Mouse (Mus musculus): ENCODE results near the gene Slco3a1. TPM values are rescaled to one million over a fixed set of nuclear protein-coding genes. Genes with fewer than 3 reads are reported as not detected.

Slco3a1 gene
- polyA plus RNA-seq, 1 experiment from 2014 or later: 8.1 TPM

DNA sequence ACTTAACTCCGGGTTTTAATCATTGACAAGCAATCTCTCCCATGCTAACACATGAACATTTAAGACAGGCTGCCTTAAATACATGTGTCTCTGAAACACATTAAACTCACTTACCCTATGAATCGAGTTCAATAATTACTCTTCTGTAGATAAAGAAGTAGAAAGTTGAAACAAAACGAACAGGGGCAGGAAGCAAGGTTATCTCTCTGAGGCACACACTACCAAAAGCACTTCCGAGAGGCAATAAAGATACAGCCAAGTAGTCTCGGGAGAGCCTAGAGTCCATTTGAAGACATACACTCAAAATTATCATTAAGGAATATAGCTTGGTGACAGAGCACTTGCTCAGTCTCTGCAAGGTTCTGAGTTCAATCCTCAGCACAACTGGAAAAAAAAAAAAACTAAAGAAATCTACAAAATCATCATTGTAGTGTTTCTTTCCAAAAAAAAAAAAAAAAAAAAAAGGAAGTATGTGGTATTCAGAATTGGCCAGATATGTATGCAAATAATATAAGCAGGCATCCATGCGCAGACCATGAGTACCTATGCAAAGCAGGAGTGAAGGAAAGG lies 5.5 kb downstream of the Slco3a1 start:
- Histone ChIP-seq H3K9ac (no peak overlapping the region), H3K9me3 (no peaks in the 10 kb centered on the region), H3K27ac (no peak overlapping the region), H3K4me2 (replicated peaks) (no peak overlapping the region), H3K4me1 (replicated peaks) (peaks cover 3% of the 10 kb centered on the region), H3K4me3 (replicated peaks) (no peak overlapping the region), H3K27me3 (replicated peaks) (peaks cover 16% of the 10 kb centered on the region), H3K36me3 (no peaks in the 10 kb centered on the region)
- peak; percentile 42; the same call in 1 of the 2 replicates for ATAC-seq
- 42% methylated on average over 6 of the region's 6 CpGs for WGBS

DNA sequence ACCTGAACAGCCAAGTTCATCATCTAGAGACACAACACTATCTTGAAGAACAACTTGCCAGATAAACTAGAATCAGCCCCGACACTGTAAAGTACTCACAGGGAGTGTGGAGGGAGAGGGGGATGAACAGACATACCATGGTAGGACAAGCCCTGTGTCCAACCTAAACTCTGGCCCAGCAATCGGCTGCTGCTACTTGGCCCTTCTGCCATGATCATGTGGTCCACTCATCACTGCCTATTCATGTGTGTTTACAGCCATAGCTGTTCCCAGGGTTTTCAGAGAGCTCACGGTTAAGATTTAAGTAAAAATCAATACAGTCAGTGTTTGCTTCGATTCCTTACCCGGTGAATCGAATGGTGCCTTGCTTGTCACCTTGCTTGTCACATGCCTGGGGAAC lies 7.9 kb downstream of the Slco3a1 start:
- H3K27me3 ChIP-seq (replicated peaks): no peaks in the 10 kb centered on the region

GRCm38 (mm10) chr7:74545498-74545990 lies 9.0 kb downstream of the Slco3a1 start:
- H3K27me3 ChIP-seq (replicated peaks): no peaks in the 10 kb centered on the region
- no peaks in the 10 kb centered on the region for H3K36me3 ChIP-seq
- ATAC-seq: no peak
- no peak overlapping the region for H3K4me2 ChIP-seq (replicated peaks)
- H3K4me1 ChIP-seq (replicated peaks): peaks cover 3% of the 10 kb centered on the region
- no peak overlapping the region for H3K27ac ChIP-seq
- WGBS: 77% methylated on average over 6 of the region's 6 CpGs
- H3K9me3 ChIP-seq: no peaks in the 10 kb centered on the region
- H3K9ac ChIP-seq: no peak overlapping the region
- H3K4me3 ChIP-seq (replicated peaks): no peak overlapping the region

More for the DNA sequence above, 7.9 kb downstream of the Slco3a1 start:
- no peak for ATAC-seq
- no peaks in the 10 kb centered on the region for H3K9me3 ChIP-seq
- no peaks in the 10 kb centered on the region for H3K36me3 ChIP-seq
- no peak overlapping the region for H3K4me2 ChIP-seq (replicated peaks)
- H3K4me3 ChIP-seq (replicated peaks): no peak overlapping the region
- no peak overlapping the region for H3K27ac ChIP-seq
- no peak overlapping the region for H3K9ac ChIP-seq
- peaks cover 3% of the 10 kb centered on the region for H3K4me1 ChIP-seq (replicated peaks)
- WGBS: 73% methylated on average over 6 of the region's 6 CpGs

GRCm38 (mm10) chr7:74544306-74544705 lies 10.3 kb downstream of the Slco3a1 start:
- Histone ChIP-seq H3K4me1 (replicated peaks) (no peaks in the 10 kb centered on the region), H3K9ac (no peak overlapping the region), H3K36me3 (no peaks in the 10 kb centered on the region), H3K27ac (no peak overlapping the region), H3K9me3 (no peaks in the 10 kb centered on the region), H3K27me3 (replicated peaks) (no peaks in the 10 kb centered on the region), H3K4me2 (replicated peaks) (no peak overlapping the region), H3K4me3 (replicated peaks) (no peak overlapping the region)
- 83% methylated on average over 7 of the region's 7 CpGs for WGBS
- no peak for ATAC-seq

- H3K4me2 ChIP-seq (replicated peaks): no peak overlapping the region
- no peak for ATAC-seq
- H3K4me1 ChIP-seq (replicated peaks): no peaks in the 10 kb centered on the region
- no peak overlapping the region for H3K9ac ChIP-seq
- 71% methylated on average over 4 of the region's 4 CpGs for WGBS
- no peak overlapping the region for H3K4me3 ChIP-seq (replicated peaks)
- no peaks in the 10 kb centered on the region for H3K27me3 ChIP-seq (replicated peaks)
- H3K36me3 ChIP-seq: no peaks in the 10 kb centered on the region
- no peak overlapping the region for H3K27ac ChIP-seq
- H3K9me3 ChIP-seq: no peaks in the 10 kb centered on the region
These were observed 12.6 kb downstream of the Slco3a1 start for GRCm38 (mm10) chr7:74541958-74542357.

DNA sequence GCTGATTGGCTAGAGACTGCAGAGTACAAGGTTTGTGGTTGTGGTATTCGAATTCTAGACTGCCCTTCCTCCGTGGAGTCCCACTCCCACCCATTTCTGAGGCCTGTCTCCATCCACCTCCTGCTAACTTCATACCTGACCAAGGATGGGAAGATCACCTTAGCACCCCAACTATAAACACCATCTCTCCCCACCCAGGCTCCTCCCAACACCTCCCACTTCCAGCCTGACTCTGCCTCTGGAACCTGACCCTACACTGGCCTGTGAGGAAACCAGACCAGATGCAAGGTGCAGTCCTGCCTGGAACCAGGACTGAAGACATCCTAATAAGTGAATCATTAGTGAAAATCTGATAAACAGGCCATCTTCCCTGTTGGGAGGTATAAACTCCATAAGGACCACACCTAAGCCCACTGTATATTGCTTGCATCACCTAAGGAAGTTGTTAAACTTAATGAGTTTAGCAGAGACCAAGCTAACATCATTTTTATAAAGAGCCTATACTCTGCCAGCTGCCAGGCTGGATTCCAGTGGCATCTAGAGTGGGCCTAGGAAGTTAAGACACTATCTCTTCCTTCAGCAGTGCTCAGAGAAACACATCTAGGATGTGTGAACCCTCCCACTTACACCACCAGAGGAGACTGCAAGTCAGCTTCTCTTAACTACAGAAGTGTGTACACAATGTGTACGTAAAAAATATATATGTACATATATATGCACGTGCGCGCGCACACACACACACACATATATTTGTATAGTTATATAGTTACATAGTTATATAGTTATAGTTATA lies 13.5 kb downstream of the Slco3a1 start:
- no peak for ATAC-seq
- Histone ChIP-seq H3K36me3 (no peaks in the 10 kb centered on the region), H3K4me2 (replicated peaks) (no peak overlapping the region), H3K4me3 (replicated peaks) (no peak overlapping the region), H3K9ac (no peak overlapping the region), H3K9me3 (no peaks in the 10 kb centered on the region), H3K27me3 (replicated peaks) (no peaks in the 10 kb centered on the region), H3K27ac (no peak overlapping the region), H3K4me1 (replicated peaks) (no peaks in the 10 kb centered on the region)
- WGBS: 95% methylated on average over 7 of the region's 7 CpGs

GRCm38 (mm10) chr7:74536186-74536585 lies 18.4 kb downstream of the Slco3a1 start:
- no peak for ATAC-seq
- WGBS: 83% methylated on average over 4 of the region's 4 CpGs
- Histone ChIP-seq H3K27me3 (replicated peaks) (no peaks in the 10 kb centered on the region), H3K9ac (no peak overlapping the region), H3K9me3 (no peaks in the 10 kb centered on the region), H3K4me2 (replicated peaks) (no peak overlapping the region), H3K36me3 (no peaks in the 10 kb centered on the region), H3K27ac (no peak overlapping the region), H3K4me1 (replicated peaks) (no peaks in the 10 kb centered on the region), H3K4me3 (replicated peaks) (no peak overlapping the region)

DNA sequence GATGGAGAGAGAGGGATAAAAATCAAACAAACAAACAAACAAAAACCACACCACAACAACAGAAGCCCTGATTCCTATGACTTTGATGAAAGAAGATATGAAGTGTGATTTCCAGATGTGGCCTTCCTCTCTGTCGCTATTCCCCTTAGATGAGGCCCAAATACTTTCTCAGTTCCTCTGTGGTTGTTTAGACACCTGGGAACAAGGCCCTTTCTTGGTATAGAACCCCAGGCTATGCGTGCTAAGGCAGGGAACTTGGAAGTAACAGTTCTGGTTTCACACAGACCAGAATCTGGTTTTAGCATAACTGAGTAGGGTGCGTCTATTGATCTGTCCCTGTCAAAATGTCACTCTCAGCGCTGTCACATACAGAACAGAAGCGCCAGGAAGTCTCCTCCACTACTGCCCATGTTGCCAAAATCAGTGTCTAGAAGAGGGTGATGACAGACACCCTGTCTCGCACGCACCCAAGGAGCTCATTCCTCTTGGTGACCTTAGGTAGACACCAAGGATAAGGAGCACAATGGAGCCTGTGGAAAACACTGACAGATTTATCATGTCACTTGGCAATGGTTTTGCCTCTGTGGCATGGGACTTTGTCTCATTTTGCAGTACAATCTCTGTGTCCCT lies 23.0 kb downstream of the Slco3a1 start:
- WGBS: 89% methylated on average over 7 of the region's 7 CpGs
- Histone ChIP-seq H3K4me1 (replicated peaks) (no peaks in the 10 kb centered on the region), H3K9me3 (no peaks in the 10 kb centered on the region), H3K4me2 (replicated peaks) (no peak overlapping the region), H3K9ac (no peak overlapping the region), H3K36me3 (no peaks in the 10 kb centered on the region), H3K27me3 (replicated peaks) (no peaks in the 10 kb centered on the region), H3K27ac (no peak overlapping the region), H3K4me3 (replicated peaks) (no peak overlapping the region)
- ATAC-seq: no peak

GRCm38 (mm10) chr7:74529877-74530276 lies 24.7 kb downstream of the Slco3a1 start:
- no peak for ATAC-seq
- 73% methylated on average over 2 of the region's 2 CpGs for WGBS
- H3K4me2 ChIP-seq (replicated peaks): no peak overlapping the region

GRCm38 (mm10) chr7:74529183-74529757 lies 25.3 kb downstream of the Slco3a1 start:
- WGBS: 51% methylated on average over 4 of the region's 4 CpGs
- no peak overlapping the region for H3K9ac ChIP-seq
- no peak overlapping the region for H3K4me3 ChIP-seq (replicated peaks)
- no peaks in the 10 kb centered on the region for H3K36me3 ChIP-seq
- no peak overlapping the region for H3K4me2 ChIP-seq (replicated peaks)
- H3K4me1 ChIP-seq (replicated peaks): no peaks in the 10 kb centered on the region
- H3K27me3 ChIP-seq (replicated peaks): no peaks in the 10 kb centered on the region
- no peak overlapping the region for H3K27ac ChIP-seq
- H3K9me3 ChIP-seq: no peaks in the 10 kb centered on the region
- no peak for ATAC-seq

More at GRCm38 (mm10) chr7:74529877-74530276, 24.7 kb downstream of the Slco3a1 start:
- H3K4me1 ChIP-seq (replicated peaks): no peaks in the 10 kb centered on the region
- no peaks in the 10 kb centered on the region for H3K27me3 ChIP-seq (replicated peaks)
- no peak overlapping the region for H3K27ac ChIP-seq
- no peak overlapping the region for H3K9ac ChIP-seq
- no peaks in the 10 kb centered on the region for H3K36me3 ChIP-seq
- no peaks in the 10 kb centered on the region for H3K9me3 ChIP-seq
- no peak overlapping the region for H3K4me3 ChIP-seq (replicated peaks)

- no peaks in the 10 kb centered on the region for H3K9me3 ChIP-seq
- no peak overlapping the region for H3K4me3 ChIP-seq (replicated peaks)
- no peak overlapping the region for H3K4me2 ChIP-seq (replicated peaks)
- ATAC-seq: no peak
- no peaks in the 10 kb centered on the region for H3K4me1 ChIP-seq (replicated peaks)
- no peaks in the 10 kb centered on the region for H3K27me3 ChIP-seq (replicated peaks)
- WGBS: 82% methylated on average over 5 of the region's 5 CpGs
- H3K27ac ChIP-seq: no peak overlapping the region
- no peaks in the 10 kb centered on the region for H3K36me3 ChIP-seq
- no peak overlapping the region for H3K9ac ChIP-seq
These were observed 26.4 kb downstream of the Slco3a1 start for GRCm38 (mm10) chr7:74528182-74528581.

GRCm38 (mm10) chr7:74527689-74528088 lies 26.9 kb downstream of the Slco3a1 start:
- ATAC-seq: no peak
- Histone ChIP-seq H3K36me3 (no peaks in the 10 kb centered on the region), H3K4me2 (replicated peaks) (no peak overlapping the region), H3K4me1 (replicated peaks) (no peaks in the 10 kb centered on the region), H3K9ac (no peak overlapping the region), H3K4me3 (replicated peaks) (no peak overlapping the region), H3K27me3 (replicated peaks) (no peaks in the 10 kb centered on the region), H3K27ac (no peak overlapping the region), H3K9me3 (no peaks in the 10 kb centered on the region)
- WGBS: 74% methylated on average over 6 of the region's 6 CpGs
